Mouse (Mus musculus) ovary, adult 18-20 months (tissue): ENCODE results near the gene Naa16.
"Not testable (repeated sequence)": the region's sequence is repeated elsewhere in the genome, so short reads cannot be mapped to it uniquely, and the experiment has no call there.

Source experiments
- DNase-seq: peaks from one replicate; pipeline ENCODE4 v3.0.0; 2022; ENCODE audit warnings: low spot score, mixed read lengths

The Naa16 gene

DNA sequence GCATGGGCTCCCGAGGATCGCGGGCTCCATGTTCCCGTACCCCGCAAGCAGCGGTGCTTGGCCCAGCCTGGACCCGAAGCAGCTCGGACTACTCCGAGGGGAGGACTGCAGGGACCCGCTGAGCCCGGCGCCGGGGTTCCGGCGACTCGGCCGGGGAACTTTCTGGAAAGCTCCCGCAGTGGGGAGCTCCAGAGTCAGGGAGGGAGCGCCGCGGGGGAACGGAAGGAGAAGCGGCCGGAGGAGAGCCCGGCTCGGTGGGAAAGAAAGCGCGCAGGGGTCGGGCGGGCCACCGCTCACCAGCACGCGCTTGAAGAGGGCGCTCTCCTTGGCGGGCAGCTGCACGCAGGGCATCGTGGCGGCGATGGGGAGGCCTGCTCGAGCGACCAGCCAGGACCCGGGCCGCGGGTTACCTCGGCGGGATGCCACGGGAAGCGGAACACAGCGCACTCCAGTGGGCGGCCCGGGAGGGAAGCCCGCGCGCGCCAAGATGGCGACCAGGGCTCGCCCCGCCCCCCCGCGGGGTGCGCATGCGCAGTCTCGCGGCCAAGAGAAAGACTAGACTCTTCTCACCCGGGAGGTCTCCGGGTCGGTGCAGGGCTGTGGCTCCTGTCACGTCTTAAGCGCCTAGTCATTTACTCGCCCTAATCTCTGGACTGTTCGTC is at the start of gene Naa16:
TSS of gene Naa16 (minus strand) at position 514 of the 662 bp plus-strand sequence.
- peak; percentile 89 for DNase-seq

DNA sequence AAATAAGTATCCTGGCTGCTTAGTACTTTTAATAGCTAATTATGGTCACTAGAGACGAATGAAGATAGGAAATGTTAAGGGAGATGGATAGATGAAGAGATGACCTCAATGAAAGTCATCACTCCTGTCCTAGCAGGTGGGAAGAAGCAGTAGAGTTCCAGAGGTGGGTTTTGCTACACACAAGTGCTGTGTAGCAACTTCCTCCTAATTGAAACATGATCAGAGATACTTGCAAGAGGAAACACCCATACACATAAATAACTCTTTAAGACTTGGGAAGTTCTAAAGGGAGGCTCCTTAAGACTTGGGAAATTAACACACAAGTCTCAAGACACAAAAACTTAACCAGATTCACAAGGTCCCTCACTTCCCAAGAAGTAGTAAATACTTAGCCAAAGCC is 43.5 kb upstream of the Naa16 start:
- DNase-seq: no peak

GRCm38 (mm10) chr14:79426730-79427365 is 36.3 kb upstream of the Naa16 start:
- not testable (repeated sequence) for DNase-seq

GRCm38 (mm10) chr14:79425979-79426729 is 35.6 kb upstream of the Naa16 start, which contains the start of gene Kbtbd7:
TSS of gene Kbtbd7 (plus strand) at chr14:79426511.
- peak; percentile 96 for DNase-seq

- DNase-seq: no peak
These were observed 29.6 kb upstream of the Naa16 start for GRCm38 (mm10) chr14:79420083-79420685.

DNA sequence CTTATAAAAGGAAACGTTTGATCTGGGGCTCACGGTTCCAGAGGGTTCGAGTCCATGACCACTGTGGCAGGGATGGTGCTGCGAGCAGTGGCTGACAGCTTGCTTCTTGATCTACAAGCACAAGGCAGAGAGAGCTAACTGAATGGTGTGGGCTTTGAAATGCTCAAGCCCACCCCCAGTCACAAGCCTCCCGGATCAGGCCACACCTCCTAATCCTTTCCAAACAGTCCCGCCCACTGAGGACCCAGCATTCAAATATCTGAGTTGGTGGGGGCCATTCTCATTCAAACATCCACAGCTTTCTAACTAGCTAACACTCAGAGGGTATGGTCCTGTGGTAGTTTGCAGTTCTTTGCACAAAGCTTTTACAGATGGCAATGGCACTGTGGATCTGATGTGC is 22.5 kb upstream of the Naa16 start:
- DNase-seq: no peak

DNA sequence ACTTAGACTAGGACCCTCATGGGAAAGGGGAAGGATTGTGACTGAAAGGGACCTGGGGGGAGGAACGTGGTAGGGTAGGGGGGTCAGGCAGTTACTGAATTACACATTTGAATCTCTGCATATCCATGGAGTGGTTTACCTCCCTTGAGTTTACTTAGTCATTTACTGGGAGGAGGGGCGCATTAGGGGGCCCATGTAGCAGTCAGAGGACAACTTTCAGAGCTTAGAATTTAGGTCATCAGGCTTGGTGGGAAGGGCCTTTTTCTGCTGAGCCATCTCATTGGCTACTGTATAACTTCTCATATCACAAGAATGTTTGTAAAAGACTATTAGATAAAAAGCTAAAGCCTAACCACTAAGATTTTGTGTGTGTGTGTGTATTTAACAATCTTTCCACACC is 20.1 kb upstream of the Naa16 start:
- no peak for DNase-seq

DNA sequence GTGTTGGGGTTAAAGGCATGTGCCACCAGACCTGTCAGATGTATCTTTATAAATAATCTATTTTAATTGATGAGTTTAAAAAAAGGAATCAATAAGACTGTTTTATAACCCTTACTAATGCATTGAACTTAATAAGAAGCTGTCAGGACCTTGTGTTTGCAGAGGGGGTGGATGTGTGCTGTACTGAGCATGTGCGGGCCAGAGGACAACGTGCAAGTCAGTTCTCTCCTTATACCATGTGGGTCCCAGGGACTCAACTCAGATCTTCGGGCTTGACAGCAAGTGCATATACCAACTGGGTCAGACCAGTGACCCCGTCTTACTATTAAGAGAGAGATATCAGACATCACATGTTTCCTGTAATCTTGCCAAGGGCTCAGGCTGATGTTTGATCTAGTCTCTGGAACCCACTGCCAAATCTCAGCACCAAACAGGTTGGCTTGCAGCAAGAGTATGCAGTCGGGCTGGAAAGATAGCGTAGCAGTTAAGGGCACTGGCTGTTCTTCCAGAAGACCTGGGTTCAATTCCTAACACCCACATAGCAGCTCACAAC is 18.8 kb upstream of the Naa16 start:
- no peak for DNase-seq

- DNase-seq: no peak
These were observed 17.1 kb upstream of the Naa16 start for GRCm38 (mm10) chr14:79407641-79408040.

DNA sequence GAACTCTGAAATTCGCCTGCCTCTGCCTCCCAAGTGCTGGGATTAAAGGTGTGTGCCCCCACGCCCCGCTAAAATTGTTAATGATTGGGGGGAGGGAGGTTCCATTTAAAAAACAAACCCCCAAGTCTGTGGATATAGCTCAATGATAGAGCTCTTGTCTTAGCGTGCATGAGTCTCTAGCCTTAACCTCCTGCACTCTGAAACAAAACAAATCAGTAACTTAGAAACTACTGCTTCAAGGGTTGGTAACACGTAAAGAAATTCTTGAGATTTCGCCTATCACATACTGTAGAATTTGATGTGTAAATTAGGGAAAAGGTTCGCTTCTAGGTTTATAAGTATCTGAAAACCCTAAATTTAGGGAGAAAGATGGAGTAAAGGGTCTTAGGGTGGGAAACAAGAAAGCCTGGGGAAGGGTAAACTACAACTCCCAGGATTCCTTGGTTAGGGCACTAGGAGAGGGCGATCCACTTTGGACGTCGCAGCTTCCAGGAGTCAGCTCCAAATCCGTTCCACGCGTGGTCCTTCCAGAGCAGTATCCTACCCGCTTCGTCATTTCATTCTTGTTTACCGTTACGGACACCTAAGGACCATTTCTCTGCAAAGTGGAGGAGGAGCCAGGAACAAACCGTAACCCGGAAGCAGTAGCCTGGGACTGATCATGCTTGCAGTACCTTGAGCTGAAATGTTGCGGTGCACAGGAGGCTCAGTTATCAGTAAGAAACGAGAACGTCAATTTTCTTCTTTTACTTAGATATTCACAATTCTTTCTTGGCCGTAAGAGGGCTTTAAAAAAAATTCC is 6.9 kb upstream of the Naa16 start, which contains the start of gene Mtrf1:
TSS of gene Mtrf1 (plus strand) at position 452 of the 802 bp plus-strand sequence.
- peak; percentile 40 for DNase-seq

DNA sequence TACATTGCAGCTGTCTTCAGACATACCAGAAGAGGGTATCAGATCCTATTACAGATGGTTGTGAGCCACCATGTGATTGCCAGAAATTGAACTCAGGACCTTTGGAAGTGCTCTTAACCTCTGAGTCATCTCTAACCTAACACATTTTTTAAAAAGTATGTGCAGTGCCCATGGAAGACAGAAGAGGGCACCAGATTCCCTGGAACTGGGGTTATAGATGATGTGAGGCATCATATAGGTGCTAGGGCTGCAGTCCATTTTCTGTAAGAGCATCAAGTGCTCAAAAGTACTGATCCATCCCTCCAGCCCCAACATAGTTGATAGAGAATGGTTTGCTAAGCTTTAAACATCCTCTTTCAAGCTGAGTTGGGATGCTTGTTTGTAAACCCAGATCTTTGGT is 4.0 kb upstream of the Naa16 start:
- DNase-seq: no peak

DNA sequence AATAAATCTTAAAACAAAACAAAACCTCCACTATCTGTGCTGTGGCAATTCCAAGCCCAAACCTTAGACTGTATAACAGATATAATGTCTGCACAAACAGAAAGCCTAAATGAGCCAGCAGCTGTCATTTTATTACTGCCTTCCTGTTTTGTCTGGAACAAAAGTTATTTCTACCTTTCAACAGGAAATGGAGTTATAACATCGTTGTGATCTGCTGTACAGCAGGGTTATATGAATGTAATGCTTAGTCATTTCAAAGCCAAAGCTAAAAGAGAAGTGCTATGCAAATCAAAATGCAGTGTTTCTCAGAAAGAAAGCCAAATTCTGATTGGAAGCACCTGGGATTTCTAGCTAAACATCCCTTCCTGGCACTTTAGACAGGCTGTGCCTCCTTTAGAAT is 2.7 kb upstream of the Naa16 start:
- DNase-seq: no peak

GRCm38 (mm10) chr14:79389438-79390264 is 927 bp downstream of the Naa16 start:
- no peak for DNase-seq

DNA sequence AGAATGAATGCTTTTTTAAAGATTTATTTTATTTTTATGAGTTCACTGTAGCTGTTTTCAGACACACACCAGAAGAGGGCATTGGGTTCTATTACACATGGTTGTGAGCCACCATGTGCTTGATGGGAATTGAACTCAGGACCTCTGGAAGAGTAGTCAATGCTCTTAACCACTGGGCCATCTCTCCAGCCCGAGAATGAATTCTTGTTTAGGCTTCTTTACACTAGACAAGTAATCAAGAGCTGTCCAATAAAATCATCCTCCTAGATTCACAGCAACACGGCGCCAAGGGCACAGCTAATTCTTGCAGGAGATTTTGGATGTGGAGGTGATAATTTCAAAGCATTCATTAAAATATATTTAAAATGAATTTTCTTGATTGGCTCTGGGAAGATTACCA is 2.3 kb downstream of the Naa16 start:
- DNase-seq: no peak

- no peak for DNase-seq
These were observed 7.5 kb downstream of the Naa16 start for GRCm38 (mm10) chr14:79383120-79383519.

GRCm38 (mm10) chr14:79377041-79377440 is 13.5 kb downstream of the Naa16 start:
- DNase-seq: no peak

DNA sequence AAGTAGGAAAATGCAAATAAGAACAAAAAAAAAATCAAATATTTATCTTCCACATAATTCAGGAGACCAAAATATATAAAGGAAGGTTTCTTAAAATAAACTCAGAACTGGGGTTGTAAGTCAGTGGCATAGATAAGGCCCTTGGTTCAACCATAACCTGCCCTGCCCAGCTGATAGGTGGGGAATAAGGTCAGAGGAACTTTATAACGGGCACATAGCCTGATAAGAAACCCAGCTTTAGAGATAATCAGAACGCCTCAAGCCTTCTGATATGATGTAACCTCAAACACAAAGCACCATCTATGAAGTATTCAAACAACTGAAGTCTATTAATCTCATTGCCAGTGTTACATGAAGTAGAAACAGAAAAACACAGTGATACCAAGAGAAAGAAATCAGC is 32.5 kb downstream of the Naa16 start:
- DNase-seq: no peak

DNA sequence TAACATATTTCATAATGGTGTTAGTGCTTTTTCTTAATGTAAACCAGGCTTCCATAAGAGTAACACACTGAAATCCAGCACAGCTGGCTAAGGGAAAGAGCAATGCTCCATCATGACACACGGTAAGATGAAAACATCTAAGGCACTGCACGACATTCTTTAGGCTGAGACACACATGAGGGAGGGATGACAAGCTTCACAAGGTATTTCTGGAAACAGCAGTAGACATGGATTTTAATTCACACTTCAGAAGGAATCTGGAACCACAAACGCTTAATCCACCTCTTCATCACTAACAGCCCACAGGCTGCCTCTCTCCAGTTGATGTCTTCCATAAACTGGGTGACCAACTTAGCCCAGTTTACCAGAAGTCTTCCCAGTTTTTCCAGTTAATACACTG is 44.2 kb downstream of the Naa16 start:
- DNase-seq: no peak

GRCm38 (mm10) chr14:79335613-79336012 is 55.0 kb downstream of the Naa16 start:
- DNase-seq: no peak

DNA sequence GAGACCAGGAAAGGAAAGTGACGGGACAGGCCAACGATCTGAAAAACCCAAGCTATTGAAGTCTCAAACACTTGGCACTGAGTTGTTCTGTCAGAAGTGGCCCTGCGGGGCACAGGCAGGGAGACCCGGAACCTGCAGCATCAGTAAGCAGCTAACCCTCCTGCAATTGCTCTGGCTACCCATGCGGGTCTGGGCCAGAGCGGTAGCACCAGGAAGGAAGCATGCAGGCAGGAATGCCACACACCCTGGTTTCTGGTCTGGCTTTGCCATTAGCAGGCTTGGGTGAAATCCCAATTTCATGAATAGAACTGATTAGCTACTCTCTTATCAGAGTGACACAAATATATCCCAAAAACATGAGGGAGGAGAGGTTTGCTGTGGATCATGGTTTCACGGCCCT is 58.6 kb downstream of the Naa16 start:
- DNase-seq: no peak
